Mouse (Mus musculus) macrophage (primary cell): ENCODE measurements around the gene Emx1. TPM values are rescaled to one million over a fixed set of nuclear protein-coding genes. Genes with fewer than 3 reads are reported as not detected.

Experiments
- H3K27ac ChIP-seq: fragments of 350-480 bp; formaldehyde crosslinking; 2 replicates; pipeline ENCODE4 v1.9.0; 2021
- H3K36me3 ChIP-seq: fragments of 350-480 bp; formaldehyde crosslinking; 2 replicates; pipeline ENCODE4 v1.9.0; 2021; ENCODE audit errors: inconsistent target
- H3K4me3 ChIP-seq: fragments of 350-480 bp; formaldehyde crosslinking; 2 replicates; pipeline ENCODE4 v1.9.0; 2021; ENCODE audit errors: inconsistent target
- H3K79me2 ChIP-seq: fragments of 350-480 bp; formaldehyde crosslinking; 2 replicates; pipeline ENCODE4 v1.9.0; 2021; ENCODE audit errors: inconsistent target
- WGBS: methylation state at CpG from one replicate; pipeline ENCODE4 v1.1.7; 2026; ENCODE audit warnings: inconsistent platforms; ENCODE audit not compliant: missing documents; 5-methylcytosine and 5-hydroxymethylcytosine counted together
- polyA plus RNA-seq: library from polyadenylated mRNA; stranded (reverse); fragments of 250-400 nt; gene quantifications from 3 replicates; pipeline ENCODE4 v1.2.4, GENCODE M21; 2018; ENCODE audit warnings: inconsistent platforms

Gene Emx1
- polyA plus RNA-seq, 1 experiment from 2014 or later = not detected

- H3K4me3 ChIP-seq = no peak overlapping the region
- H3K36me3 ChIP-seq = no peaks in the 10 kb centered on the region
- H3K27ac ChIP-seq = no peak overlapping the region
- 83% methylated on average over 4 of the region's 4 CpGs for WGBS
- no peaks in the 10 kb centered on the region for H3K79me2 ChIP-seq
Measured at GRCm38 (mm10) chr6:85232045-85232444, 44.8 kb downstream of the Emx1 start.

GRCm38 (mm10) chr6:85232836-85233623 lies 45.8 kb downstream of the Emx1 start:
- 74% methylated on average over 5 of the region's 7 CpGs for WGBS
- H3K27ac ChIP-seq = no peak overlapping the region
- no peaks in the 10 kb centered on the region for H3K36me3 ChIP-seq
- H3K79me2 ChIP-seq = no peaks in the 10 kb centered on the region
- H3K4me3 ChIP-seq = no peak overlapping the region

GRCm38 (mm10) chr6:85234796-85235195 lies 47.6 kb downstream of the Emx1 start:
- WGBS = 89% methylated on average over 5 of the region's 5 CpGs

GRCm38 (mm10) chr6:85237001-85237400 lies 49.8 kb downstream of the Emx1 start:
- no peak overlapping the region for H3K4me3 ChIP-seq
- no peak overlapping the region for H3K27ac ChIP-seq
- no peaks in the 10 kb centered on the region for H3K36me3 ChIP-seq
- WGBS = 64% methylated on average over 5 of the region's 5 CpGs
- H3K79me2 ChIP-seq = no peaks in the 10 kb centered on the region

More at GRCm38 (mm10) chr6:85234796-85235195, 47.6 kb downstream of the Emx1 start:
- Histone ChIP-seq H3K36me3 (no peaks in the 10 kb centered on the region), H3K79me2 (no peaks in the 10 kb centered on the region), H3K4me3 (no peak overlapping the region), H3K27ac (no peak overlapping the region)

- Histone ChIP-seq H3K27ac (no peak overlapping the region), H3K4me3 (no peak overlapping the region), H3K36me3 (no peaks in the 10 kb centered on the region), H3K79me2 (no peaks in the 10 kb centered on the region)
- WGBS = 74% methylated on average over 10 of the region's 10 CpGs
Measured at GRCm38 (mm10) chr6:85237595-85238337, 50.5 kb downstream of the Emx1 start.

DNA sequence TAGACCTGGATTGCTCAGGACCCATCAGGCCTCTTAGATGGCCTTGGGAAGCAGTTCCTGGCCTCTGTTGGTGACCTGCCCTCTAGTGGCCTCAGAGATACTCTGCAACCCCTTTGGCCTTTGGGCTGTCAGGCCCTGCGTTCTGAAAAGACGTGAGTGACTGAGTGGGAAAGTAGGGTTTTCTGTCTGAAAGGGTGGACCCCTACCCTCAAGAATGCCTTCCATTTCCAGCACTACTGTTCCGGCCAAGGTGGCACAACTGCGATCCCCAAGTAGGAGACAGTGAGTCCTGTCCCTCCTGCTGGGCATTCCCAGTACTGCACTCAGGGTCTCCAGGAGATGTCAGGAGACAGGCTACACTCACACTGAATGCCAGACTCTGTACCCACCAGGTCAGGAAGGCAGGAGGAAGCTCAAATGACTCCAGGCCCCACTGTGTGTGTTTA lies 51.8 kb downstream of the Emx1 start:
- H3K36me3 ChIP-seq = no peaks in the 10 kb centered on the region
- no peaks in the 10 kb centered on the region for H3K79me2 ChIP-seq
- WGBS = 19% methylated on average over 4 of the region's 4 CpGs
- H3K4me3 ChIP-seq = no peak overlapping the region
- H3K27ac ChIP-seq = no peak overlapping the region

- Histone ChIP-seq H3K4me3 (no peak overlapping the region), H3K36me3 (no peaks in the 10 kb centered on the region), H3K79me2 (no peaks in the 10 kb centered on the region), H3K27ac (no peak overlapping the region)
- 95% methylated on average over 9 of the region's 9 CpGs for WGBS
Measured at GRCm38 (mm10) chr6:85249821-85250220, 62.6 kb downstream of the Emx1 start.

DNA sequence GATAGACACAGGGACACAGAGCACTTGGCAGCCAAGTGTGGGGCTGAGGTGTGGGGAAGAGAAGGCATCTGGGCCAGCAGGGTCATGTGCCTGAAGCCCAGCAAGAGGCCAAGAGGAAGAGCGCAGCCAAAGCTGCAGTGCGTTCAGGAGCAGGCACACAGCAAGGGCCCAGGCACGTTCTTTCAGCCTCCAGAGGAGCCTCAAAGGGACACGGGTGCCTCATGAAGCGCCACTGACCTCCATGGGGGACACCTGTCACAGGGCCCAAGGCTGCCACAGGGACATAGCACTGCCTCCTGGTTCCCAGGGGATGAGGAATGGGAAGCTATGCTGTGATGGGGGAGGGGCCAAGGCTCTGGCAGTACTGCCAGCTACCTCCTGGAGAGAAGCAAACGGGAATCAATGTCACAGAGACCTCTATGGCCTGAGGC lies 63.6 kb downstream of the Emx1 start:
- no peaks in the 10 kb centered on the region for H3K36me3 ChIP-seq
- H3K79me2 ChIP-seq = no peaks in the 10 kb centered on the region
- H3K4me3 ChIP-seq = no peak overlapping the region
- H3K27ac ChIP-seq = no peak overlapping the region
- WGBS = 91% methylated on average over 5 of the region's 6 CpGs

DNA sequence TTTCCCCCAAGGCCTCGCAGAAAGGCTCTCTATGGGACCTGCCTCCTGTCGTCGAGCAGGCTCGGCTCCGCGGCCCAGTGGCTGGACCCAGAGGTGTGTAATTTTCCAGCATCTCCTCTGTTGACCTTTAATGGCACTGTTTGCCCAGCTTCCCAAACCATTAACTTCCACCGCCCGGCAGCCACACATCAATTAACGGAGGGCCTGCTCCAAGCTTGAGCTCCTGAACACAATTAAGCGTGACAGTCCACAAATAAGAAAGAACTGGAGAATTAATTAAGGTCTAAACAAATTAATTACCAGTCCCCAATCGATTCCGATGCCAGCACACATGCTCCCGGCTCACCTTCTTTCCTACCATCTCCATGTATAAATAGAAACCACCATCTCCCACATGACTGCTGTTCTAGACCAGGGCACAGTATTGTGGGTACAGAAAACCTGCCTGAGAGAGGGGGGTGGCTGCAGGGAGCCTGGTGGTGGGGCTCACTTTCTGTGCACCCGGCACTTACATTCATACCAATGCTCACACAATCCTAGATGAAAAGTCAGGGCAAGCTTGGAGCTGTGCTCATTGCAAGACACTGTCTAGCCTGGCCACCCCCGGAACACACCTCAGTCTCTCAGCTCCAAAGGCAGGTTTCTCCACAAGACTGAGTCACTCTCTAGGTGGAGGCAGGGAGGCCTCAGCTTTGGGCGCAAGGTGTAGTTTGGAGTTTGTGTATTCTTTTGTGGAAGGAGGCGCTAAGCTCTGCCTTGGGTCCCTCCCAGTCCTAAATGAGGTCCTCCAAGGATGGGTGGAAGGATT lies 65.2 kb downstream of the Emx1 start:
- 98% methylated on average over 15 of the region's 17 CpGs for WGBS
- Histone ChIP-seq H3K27ac (no peak overlapping the region), H3K79me2 (no peaks in the 10 kb centered on the region), H3K36me3 (no peaks in the 10 kb centered on the region), H3K4me3 (no peak overlapping the region)

- H3K79me2 ChIP-seq = no peaks in the 10 kb centered on the region
- no peak overlapping the region for H3K27ac ChIP-seq
- 68% methylated on average over 3 of the region's 3 CpGs for WGBS
- H3K4me3 ChIP-seq = no peak overlapping the region
- H3K36me3 ChIP-seq = no peaks in the 10 kb centered on the region
Measured at GRCm38 (mm10) chr6:85253275-85253674, 66.0 kb downstream of the Emx1 start.

Other genes starting within 250 kb of the Emx1 start
- gene Exoc6b, start 117.9 kb upstream of the Emx1 start, polyA plus RNA-seq = 12.3 to 19.1 TPM (median 16.1 TPM) in 3 replicates
- gene Spr, start 49.7 kb upstream of the Emx1 start, polyA plus RNA-seq = 9.5 to 33.7 TPM (median 23.3 TPM) in 3 replicates
- 3.8 to 11.4 TPM (median 5.9 TPM) in 3 replicates for gene Sfxn5, start 146.0 kb downstream of the Emx1 start, polyA plus RNA-seq
- 38.4 to 80.5 TPM (median 38.6 TPM) in 3 replicates for gene Rab11fip5, start 187.2 kb downstream of the Emx1 start, polyA plus RNA-seq
- gene Noto, start 236.4 kb downstream of the Emx1 start, polyA plus RNA-seq = not detected in 3 replicates
- 9.5 to 26.7 TPM (median 17.2 TPM) in 3 replicates for gene Smyd5, start 244.6 kb downstream of the Emx1 start, polyA plus RNA-seq